Mouse (Mus musculus) Patski (cell line): ENCODE results near the gene Sh3pxd2a. TPM values are rescaled to one million over a fixed set of nuclear protein-coding genes. Genes with fewer than 3 reads are reported as not detected.

ENCODE experiments used
- ATAC-seq: fragments of 100-300 bp; one replicate; pipeline ENCODE4 v1.8.0; 2021
- CTCF ChIA-PET: fragments of 350-600 bp; sonication (Branson Sonifier 250); formaldehyde crosslinking; loops from one replicate; lab custom pipeline; 2022; ENCODE audit warnings: inconsistent platforms; lab: Charles Lee
- POLR2A ChIA-PET: fragments of 350-600 bp; sonication (Branson Sonifier 250); formaldehyde crosslinking; loops from one replicate; lab custom pipeline; 2022; ENCODE audit warnings: antibody characterized with exemption, inconsistent platforms; lab: Charles Lee
- DNase-seq: peaks from one replicate; pipeline ENCODE4 v3.0.0-alpha.2; 2011; ENCODE audit warnings: low read depth, low spot score
- H3K27me3 ChIP-seq: fragments of 371-371 bp; one replicate; pipeline ENCODE4 v1.5.1; 2021
- CTCF ChIP-seq: fragments of 100-300 bp; IDR thresholded peaks from one replicate; pipeline ENCODE4 v1.5.1; 2021
- in situ Hi-C: fragments of 300-500 bp; cut with MboI; formaldehyde crosslinking; loops from 3 replicates; pipeline ENCODE4 v1.11.1; 2018; ENCODE audit warnings: low pct_unique_long_range_greater_than_20kb, mixed read lengths
- polyA plus RNA-seq: library from polyadenylated mRNA; unstranded; gene quantifications from one replicate; pipeline ENCODE4 v1.2.3, GENCODE M21; 2021

Gene Sh3pxd2a
- polyA plus RNA-seq, 1 experiment from 2014 or later: 37.3 TPM

DNA sequence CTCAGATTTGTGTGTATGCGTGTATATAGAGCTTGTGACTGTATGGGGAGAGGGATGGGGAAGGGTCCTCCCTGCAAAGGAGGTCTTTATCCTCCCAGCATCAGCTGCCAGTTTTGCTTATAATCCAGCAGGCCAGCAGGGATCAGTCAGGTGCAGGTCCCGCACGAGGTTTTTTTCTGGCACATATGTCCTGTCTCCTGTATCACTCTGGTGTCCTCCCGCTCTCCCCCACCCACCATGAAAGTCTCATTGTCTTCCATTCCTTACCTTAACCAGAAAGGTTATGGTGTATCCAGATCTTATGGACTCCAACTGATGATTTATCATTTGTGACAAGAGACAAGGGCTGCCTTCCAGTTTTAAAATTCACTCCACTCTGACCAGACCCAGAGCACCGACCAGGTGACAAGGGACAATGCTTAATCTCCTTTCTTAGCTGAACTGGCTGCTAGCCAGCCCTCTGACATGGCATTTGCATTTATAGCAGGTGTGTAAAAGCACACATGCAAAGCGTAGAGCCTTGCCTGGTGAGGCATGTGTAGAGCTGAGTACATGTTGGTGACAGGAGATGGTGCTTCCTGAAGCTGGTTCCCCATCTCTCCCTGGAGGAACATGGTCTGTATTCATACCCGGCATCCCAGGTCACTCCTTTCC, 242.6 kb downstream of the Sh3pxd2a start:
- POLR2A ChIA-PET: interaction anchor here (0.9 kb wide), 1 partner anchor 9 kb away, joined by 3 read pairs; no protein-coding TSS in a partner anchor
- no peaks in the 10 kb centered on the region for H3K27me3 ChIP-seq
- no peak for TF ChIP-seq CTCF
- CTCF ChIA-PET: no interaction called here
- DNase-seq: no peak
- in situ Hi-C loops: no loop called here
- ATAC-seq: no peak

DNA sequence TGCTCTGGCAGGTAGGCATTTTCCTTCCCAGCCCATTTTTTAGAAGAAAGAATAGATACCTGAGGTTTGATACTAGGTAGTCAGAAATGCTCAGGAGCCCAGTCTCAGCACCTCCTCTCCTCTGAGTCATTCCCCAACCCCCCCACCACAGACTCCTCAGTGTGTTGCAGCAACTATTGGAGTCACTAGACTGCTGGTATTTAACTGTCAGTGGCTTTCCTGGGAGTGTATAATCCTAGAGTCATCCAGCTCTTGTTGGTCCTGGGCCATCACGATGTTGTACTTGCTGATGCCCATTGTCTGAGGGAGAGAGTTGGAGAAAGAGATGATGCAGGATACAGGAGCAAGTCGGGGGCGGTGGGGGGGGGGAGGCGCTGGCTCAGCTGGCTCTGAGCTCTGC, 243.2 kb downstream of the Sh3pxd2a start:
- no peak for DNase-seq
- no peaks in the 10 kb centered on the region for H3K27me3 ChIP-seq
- no peak for TF ChIP-seq CTCF
- ChIA-PET CTCF (no interaction called here), POLR2A (no interaction called here)
- in situ Hi-C loops: no loop called here
- no peak for ATAC-seq

DNA sequence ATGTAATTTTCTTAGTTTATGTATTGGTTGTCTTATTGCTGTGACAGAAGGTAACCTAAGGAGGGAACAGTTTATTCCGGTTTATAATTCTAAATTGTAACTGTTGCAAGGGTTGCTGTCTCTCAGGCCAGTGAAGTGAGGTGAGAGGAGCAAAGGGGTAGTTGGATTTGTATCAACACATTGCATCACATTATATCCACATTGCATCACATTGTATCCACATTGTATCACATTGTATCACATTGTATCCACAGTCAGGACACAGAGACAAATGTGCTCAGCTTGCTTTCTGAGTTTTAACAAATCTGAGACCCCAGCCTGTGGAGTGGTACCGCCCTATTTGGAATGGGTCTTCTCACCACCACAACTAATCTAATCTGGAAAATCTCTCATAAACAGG, 244.0 kb downstream of the Sh3pxd2a start:
- no peaks in the 10 kb centered on the region for H3K27me3 ChIP-seq
- POLR2A ChIA-PET: no interaction called here
- CTCF ChIA-PET: interaction anchor here (0.5 to 1.4 kb wide), 2 partner anchors 15 to 203 kb away, joined by 3 to 5 read pairs; no protein-coding TSS in a partner anchor
- in situ Hi-C loops: no loop called here
- no peak for DNase-seq
- TF ChIP-seq CTCF: no peak
- ATAC-seq: no peak

DNA sequence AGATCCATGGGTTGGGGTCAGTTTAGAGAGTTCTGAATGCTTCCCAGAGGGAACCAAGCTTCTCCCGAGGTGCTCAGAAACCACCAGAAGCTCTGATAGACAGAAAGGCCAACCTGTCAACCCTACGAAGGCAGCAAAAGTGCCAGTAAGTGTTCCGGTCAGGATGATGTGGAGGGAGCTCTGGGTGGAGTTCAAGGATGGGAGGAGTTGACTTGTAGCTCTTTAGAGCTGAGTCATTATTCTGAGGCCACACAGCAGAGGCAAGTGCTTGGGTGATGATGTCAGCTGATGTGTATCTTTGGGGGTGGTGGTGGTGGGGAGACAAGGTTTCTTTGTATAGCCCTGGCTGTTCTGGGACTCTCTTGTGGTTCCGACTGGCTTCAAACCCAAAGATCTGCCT, 244.6 kb downstream of the Sh3pxd2a start:
- ChIA-PET CTCF (interaction anchor here (0.5 to 1.4 kb wide), 2 partner anchors 15 to 203 kb away, joined by 3 to 5 read pairs; no protein-coding TSS in a partner anchor), POLR2A (no interaction called here)
- in situ Hi-C loops: no loop called here
- H3K27me3 ChIP-seq: no peaks in the 10 kb centered on the region
- no peak for DNase-seq
- no peak for TF ChIP-seq CTCF
- ATAC-seq: no peak

DNA sequence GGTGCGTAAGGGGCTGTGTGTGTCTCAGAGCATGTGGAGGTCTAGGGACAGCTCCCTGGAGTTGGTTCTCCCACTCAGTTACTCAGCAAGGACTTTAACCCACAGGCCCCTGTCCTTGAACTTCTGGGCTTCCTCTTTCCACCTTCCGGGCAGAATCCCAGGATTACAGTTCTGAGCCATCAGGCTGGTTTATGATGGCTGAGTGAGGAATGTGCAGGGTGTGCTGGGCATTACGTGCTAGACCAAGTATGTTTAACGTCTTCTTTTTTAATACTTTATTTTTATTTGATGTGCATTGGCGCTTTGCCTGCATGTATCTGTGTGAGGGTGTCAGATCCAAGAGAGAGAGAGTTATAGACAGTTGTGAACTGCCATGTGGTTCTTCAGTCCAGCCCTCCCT, 247.4 kb downstream of the Sh3pxd2a start:
- POLR2A ChIA-PET: no interaction called here

DNA sequence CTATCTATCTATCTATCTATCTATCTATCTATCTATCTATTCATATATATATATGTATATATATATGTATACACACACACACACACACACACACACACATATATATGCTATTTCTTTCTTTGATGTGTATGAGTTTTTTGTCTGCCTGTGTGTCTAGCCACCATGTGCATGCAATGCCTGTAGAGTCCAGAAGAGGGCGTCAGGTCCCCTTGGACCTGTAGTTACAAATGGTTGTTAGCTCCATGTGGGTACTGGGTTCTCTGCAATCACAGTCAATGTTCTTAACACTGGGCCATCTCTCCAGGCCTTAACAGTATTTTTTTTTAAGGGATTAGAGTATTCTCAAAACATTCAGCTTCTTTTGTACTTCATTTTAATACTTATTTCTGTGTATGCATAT, 250.7 kb downstream of the Sh3pxd2a start:
- in situ Hi-C loops: no loop called here
- H3K27me3 ChIP-seq: no peaks in the 10 kb centered on the region
- ATAC-seq (no peak), DNase-seq (no peak)
- POLR2A ChIA-PET: no interaction called here
- CTCF ChIA-PET: interaction anchor here (0.9 kb wide), 1 partner anchor 46 kb away, joined by 3 read pairs; no protein-coding TSS in a partner anchor
- no peak for TF ChIP-seq CTCF

More for the DNA sequence above, 247.4 kb downstream of the Sh3pxd2a start:
- DNase-seq (no peak), ATAC-seq (peak; percentile 5)
- in situ Hi-C loops: no loop called here
- H3K27me3 ChIP-seq: no peaks in the 10 kb centered on the region
- TF ChIP-seq CTCF: no peak
- CTCF ChIA-PET: interaction anchor here (1.0 to 1.5 kb wide), 2 partner anchors 9 to 89 kb away, joined by 3 read pairs; no protein-coding TSS in a partner anchor

DNA sequence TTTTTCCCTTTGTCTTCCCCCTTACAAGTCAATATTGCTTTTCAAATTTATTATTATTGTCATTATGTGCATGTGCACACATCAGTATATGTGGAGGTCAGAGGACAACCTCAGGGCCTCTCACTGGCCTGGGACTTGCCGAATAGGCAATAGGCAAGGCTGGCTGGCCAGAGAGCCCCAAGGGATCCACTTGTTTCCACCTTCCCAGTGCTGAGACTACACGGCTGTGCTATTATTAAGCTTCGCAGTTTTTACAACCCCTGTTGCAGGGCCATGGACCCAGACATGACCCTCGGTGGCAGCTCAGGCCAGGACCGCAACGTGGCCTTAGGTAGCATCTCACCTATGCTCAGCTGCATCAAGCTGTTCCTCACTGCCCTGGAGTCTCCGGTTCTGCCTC, 251.8 kb downstream of the Sh3pxd2a start:
- no peak for TF ChIP-seq CTCF
- ATAC-seq: no peak
- CTCF ChIA-PET: interaction anchor here (0.9 kb wide), 1 partner anchor 47 kb away, joined by 3 read pairs; no protein-coding TSS in a partner anchor
- no peak for DNase-seq
- in situ Hi-C loops: no loop called here
- POLR2A ChIA-PET: no interaction called here
- no peaks in the 10 kb centered on the region for H3K27me3 ChIP-seq

DNA sequence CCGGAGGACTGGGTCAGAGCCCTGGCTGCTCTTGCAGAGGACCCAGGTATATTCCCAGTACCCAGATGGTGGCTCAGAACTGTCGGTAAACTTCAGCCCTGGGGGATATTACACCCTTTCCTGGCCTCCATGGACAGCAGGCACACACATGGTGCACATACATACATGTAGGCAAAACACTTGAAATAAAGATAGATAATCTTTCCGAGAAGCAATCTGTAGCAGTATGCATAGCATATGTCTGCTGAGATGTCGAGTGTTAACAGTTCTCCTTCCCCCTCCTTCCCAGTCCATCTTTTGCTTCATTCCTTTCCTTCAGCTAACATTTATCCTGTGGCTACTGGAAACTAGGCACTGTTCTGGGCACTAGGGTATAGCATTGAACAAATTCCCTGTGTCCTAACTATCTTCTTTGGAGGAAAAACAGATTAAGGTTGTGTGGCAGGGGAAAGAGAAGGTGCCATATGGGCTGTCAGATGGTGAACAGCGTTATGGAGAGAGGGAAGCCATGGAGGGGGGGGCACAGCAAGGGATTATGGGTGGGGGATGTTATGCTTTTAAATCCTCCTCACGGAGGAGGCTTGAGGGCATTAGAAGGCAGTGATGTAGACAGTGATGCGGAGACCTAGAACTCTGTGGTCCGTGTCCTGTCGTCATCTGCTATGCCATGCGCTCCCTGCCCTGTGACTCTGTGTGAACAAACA, 252.4 kb downstream of the Sh3pxd2a start:
- in situ Hi-C loops: no loop called here
- DNase-seq (no peak), ATAC-seq (no peak)
- ChIA-PET CTCF (no interaction called here), POLR2A (no interaction called here)
- H3K27me3 ChIP-seq: no peaks in the 10 kb centered on the region
- no peak for TF ChIP-seq CTCF

DNA sequence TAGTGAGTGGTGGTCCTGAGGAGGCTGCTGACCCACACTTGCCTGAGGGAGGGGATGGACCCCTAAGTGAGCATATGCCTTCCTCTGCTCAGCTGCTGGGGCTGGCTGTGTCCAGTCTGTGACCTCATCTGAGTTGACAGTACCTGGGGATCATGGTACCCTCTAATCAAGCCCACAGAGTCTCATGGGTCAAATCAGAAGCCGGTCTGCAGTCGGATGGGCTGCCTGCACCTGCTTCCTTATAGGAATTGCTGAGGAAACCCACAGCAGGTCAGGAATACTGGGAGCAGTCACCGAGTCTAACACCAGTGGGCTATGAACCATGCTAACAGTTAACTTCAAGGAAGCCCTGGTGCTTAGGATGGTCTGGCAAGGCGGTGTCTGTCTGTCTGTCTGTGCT, 253.8 kb downstream of the Sh3pxd2a start:
- CTCF ChIA-PET: interaction anchor here (0.7 kb wide), 1 partner anchor 42 kb away, joined by 3 read pairs; no protein-coding TSS in a partner anchor
- H3K27me3 ChIP-seq: no peaks in the 10 kb centered on the region
- TF ChIP-seq CTCF: no peak
- ATAC-seq (no peak), DNase-seq (no peak)
- POLR2A ChIA-PET: no interaction called here
- in situ Hi-C loops: no loop called here

Other genes starting within 250 kb of the Sh3pxd2a start
- gene Stn1, start 73.1 kb upstream of the Sh3pxd2a start, polyA plus RNA-seq: 18.3 TPM
- gene Slk, start 115.3 kb upstream of the Sh3pxd2a start, polyA plus RNA-seq: 50.5 TPM
- 0.03 TPM for gene Col17a1, start 227.7 kb upstream of the Sh3pxd2a start, polyA plus RNA-seq